Mouse (Mus musculus): ENCODE results near the gene Prrt1. TPM values are rescaled to one million over a fixed set of nuclear protein-coding genes. Genes with fewer than 3 reads are reported as not detected.

The Prrt1 gene
- 1 to 10 TPM in 1 of 2 experiments, under 1 TPM in 1; 0.35 to 1.5 TPM for total RNA-seq (2021)
- long read RNA-seq, experiment 1, result 0 reads
- long read RNA-seq, experiment 2, result 0 reads

DNA sequence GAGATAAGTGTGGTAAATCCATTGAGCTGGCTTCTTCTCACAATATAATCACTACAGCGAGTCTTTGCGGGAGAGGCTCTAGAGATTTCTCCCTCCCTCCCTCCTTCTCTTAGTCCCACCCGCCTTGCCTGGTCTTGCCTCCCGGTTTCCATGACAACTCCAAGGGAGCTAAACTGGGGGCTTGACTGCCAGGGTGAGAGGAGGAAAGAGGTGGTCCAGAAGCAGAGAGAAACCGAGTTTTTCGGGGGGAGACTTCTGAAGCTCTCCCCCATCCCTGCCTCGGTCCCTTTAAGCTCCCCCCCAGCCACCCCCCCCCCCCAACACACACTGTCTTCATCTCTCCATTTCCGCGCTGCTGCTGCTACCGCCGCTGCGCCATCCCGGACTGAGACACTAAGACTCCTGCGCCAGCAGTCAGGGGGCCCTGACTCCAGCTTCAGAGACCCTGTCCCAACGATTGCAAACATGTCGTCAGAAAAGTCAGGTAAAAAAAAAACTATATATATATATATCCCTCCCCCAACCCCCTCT lies at the start of gene Prrt1:
Prrt1 (plus strand) TSS at position 313 of the 531 bp plus-strand sequence.
- DNase-seq, result no peak

DNA sequence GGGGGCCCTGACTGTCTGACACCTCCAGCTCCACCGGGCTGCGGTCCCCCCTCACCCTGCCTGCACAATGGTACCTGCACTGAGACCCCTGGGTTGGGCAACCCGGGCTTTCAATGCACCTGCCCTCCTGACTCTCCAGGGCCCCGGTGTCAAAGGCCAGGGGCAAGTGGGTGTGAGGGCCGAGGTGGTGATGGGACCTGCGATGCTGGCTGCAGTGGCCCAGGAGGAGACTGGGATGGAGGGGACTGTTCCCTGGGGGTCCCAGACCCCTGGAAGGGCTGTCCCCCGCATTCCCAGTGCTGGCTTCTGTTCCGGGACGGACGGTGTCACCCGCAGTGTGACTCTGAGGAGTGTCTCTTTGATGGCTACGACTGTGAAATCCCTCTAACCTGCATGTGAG lies 46.8 kb upstream of the Prrt1 start:
- no peak for DNase-seq

DNA sequence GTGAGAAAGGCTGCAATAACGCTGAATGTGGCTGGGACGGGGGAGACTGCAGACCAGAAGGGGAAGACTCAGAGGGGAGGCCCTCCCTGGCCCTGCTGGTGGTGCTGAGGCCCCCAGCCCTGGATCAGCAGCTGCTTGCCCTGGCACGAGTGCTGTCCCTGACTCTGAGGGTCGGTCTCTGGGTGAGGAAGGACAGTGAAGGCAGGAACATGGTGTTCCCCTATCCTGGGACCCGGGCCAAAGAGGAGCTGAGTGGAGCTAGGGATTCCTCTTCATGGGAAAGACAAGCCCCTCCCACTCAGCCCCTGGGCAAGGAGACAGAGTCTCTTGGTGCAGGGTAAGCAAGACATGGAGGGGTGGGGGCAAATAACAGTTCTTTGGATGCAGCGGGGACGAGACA lies 45.9 kb upstream of the Prrt1 start:
- DNase-seq, result no peak

DNA sequence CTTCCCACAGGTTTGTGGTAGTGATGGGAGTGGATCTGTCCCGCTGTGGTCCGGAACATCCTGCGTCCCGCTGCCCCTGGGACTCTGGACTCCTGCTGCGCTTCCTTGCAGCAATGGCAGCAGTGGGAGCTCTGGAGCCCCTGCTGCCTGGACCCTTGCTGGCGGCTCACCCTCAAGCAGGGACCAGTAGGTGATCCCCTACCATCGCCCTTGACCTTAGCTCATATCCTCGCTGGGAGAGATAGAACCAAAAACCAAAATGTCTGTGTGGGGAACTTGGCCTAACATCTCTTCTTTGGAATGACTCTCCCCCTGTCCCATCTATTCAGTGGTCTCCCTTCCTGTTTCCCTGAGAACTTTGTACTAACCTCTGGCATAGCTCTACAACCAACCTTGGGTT lies 45.5 kb upstream of the Prrt1 start:
- DNase-seq, result no peak

DNA sequence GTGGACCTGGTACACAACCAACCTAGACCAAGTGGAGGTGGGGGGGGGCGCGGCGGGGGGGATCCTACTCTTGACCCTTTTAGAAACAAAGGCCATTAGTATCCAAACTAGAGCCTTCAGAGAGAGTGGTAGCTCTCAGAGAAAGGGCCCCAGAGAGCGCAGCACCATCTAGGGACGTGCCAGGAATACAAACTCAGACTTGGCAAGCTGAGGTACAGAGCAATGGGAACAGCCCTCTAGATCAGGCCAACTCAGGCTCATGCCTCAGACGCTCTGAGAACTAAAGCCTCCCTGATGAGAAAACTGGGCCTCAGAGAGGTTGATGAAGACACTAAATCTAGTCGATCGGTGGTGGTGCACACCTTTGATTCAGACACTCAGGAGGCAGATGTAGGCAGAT lies 44.2 kb upstream of the Prrt1 start:
- DNase-seq, result no peak

DNA sequence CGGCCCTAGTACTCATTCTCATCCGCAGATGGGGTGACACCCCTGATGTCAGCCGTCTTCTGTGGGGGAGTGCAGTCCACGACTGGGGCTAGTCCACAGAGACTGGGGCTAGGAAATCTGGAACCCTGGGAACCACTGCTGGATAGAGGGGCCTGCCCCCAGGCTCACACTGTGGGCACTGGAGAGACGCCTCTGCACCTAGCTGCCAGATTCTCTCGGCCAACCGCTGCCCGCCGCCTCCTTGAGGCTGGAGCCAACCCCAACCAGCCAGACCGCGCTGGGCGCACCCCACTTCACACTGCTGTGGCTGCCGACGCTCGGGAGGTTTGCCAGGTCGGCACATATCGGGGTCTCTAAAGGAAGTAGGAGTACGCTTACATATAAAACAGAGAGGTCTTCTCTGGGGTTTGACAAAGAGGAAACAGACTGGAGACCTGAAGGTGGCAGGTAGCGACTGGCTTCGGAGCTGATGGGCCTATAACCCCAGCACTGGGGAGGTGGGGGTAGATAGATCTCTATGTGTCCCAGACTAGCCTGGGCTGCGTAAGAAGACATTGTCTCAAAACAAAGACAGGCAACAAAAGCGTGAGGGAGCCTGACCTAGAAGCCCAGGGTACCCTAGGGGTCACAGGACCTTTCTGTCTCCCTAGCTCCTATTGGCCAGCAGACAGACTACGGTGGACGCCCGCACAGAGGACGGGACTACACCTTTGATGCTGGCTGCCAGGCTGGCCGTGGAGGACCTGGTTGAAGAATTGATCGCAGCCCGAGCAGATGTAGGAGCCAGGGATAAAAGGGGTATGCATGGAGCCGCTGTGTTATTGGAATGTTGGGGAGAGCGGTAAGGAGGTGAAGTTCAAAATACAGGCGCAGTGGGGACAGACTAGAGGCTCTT lies 43.2 kb upstream of the Prrt1 start:
- DNase-seq, result no peak

DNA sequence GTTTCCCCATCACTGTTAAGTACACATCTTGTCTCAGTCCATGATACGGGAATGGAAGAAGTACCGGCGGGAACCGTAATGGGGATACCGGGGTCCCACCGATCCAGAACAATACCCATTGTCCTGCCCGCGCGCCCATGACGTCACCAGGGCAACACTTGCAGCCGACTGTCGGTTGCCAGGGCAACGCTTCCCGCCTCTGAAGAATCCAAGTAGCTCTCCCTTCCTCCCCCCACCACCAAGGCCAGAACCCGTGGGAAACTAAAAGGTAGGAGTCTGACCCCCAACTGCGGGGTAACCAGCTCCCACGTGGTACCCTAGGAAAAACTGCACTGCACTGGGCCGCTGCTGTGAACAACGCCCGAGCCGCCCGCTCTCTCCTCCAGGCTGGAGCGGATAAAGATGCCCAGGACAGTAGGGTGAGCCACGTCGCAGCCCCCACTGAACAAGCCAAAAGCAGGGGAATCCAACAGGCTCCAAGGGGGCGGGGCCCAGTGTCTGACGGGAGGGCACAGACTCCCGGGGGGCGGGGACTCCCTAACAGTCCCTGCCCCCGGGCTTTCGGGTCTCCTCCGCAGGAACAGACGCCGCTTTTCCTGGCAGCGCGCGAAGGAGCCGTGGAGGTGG lies 42.4 kb upstream of the Prrt1 start:
- DNase-seq, result no peak

DNA sequence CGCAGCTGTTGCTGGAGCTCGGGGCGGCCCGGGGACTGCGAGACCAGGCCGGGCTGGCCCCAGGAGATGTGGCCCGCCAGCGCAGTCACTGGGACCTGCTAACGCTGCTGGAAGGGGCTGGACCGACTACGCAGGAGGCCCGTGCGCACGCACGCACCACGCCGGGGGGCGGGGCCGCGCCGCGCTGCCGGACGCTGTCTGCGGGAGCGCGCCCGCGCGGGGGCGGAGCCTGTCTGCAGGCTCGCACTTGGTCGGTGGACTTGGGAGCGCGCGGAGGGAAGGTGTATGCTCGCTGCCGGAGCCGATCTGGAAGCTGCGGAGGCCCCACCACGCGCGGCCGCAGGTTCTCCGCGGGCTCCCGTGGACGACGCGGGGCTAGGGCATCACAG lies 41.9 kb upstream of the Prrt1 start:
- DNase-seq, result peak; percentile 97

DNA sequence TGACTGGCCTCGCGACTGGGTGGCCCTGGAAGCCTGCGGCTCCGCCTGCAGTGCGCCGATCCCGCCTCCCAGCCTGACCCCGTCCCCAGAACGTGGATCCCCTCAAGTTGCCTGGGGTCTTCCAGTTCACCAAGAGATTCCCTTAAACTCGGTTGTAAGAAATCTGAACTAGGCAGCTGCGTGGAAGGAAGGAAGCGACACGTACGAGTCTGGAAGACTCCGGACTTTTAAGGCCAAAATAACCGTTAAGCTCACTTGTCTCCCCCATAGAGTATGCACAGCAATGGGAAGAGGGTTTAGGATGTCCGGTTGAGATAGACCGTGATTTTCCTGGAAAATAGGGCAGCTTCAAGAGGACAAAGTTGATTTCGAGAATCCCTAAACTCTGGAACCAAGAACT lies 41.5 kb upstream of the Prrt1 start:
- DNase-seq, result no peak

DNA sequence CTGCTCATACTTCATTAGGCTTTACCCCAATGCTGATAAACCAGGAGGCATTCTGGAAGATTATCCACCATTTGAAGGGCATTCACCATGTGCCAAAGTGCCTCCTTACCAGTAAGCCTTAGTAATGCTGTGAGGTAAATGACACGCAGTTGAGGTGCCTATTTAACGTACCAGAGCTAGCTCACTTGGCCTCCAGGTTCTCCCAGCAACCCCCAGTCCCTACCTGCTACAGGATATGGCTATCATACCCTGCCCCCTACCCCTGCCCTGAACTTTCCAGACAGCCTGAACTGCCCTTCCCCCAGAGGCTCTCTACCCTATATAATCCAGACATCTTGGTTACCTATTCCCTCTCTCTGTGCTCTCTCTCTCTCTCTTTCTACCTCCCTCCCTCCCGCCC lies 40.6 kb upstream of the Prrt1 start:
- DNase-seq, result no peak

DNA sequence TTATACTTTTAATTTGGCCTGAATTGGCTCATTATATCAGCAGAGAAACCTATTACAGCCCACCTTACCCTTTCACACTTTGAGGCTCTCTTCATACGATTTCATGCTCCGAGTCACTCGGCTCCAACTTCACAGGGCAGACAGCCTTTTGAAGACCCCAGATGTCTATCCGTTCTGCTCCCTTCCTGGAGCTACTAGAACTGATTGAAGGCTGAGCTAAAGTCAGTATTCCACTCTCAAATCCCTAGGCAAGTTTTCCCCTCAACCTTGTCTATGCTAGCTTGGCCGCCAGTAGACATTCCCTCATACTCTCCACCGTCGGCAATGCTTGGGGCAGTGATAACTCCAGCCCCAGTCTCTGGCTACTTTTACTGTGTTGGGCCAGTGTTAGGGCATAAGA lies 40.1 kb upstream of the Prrt1 start:
- DNase-seq, result no peak

DNA sequence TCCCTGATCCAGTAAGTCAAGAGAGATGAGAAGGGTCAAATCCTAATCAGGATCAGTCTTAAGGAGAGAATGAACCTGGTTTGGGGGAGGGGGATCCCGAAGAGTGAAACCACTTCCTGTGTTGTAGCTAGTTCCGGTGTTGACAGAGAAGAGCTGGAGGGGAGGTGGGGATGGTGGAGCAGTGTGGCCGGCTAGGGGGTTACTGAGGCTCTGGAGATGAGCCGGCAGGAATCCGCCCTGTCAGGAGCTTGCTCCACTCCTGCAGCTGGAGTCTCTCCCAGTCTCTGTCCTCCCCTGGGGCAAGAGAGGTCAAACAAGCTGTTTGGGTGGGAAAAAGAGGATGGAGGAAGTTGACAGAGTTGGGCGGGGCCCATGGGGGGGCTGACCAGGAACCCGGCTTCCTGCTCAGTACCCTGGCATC lies 39.6 kb upstream of the Prrt1 start, which contains the start of gene Gpsm3:
Gpsm3 (plus strand) TSS at position 126 of the 421 bp plus-strand sequence.
- peak; percentile 78 for DNase-seq

DNA sequence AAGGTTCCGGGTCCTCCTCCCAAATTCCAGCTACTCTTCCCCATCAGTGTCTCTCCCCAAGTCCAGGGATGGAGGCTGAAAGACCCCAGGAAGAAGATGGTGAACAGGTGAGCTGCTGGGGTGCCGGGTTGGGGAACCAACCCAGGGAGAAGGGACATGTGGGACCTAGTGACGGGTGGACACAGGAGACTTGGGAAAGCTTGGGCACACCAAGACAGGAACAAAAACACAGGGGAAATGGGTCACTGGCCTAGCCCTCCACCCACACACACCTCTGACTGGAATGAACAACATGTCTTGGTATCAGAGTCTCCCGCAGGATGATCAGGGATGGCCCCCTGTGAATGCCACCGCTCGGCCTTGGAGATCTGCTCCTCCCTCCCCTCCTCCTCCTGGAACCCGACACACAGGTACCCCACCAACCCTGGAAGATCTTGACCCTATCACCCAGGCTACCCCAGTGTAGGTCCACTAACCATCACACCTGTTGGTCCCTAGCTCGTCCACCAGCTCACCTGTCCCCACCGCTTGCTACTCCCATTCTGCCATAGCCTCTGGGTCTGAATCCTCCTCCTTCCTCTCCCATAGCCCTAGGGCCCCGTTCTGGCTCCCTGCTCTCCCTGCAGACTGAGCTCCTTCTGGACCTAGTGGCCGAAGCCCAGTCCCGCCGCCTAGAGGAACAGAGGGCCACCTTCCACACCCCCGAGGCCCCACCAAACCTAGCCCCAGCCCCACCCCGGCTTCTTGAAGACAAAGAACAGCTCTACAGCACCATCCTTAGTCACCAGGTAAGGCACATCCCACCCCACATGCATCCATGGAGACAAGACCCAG lies 39.0 kb upstream of the Prrt1 start:
- no peak for DNase-seq

DNA sequence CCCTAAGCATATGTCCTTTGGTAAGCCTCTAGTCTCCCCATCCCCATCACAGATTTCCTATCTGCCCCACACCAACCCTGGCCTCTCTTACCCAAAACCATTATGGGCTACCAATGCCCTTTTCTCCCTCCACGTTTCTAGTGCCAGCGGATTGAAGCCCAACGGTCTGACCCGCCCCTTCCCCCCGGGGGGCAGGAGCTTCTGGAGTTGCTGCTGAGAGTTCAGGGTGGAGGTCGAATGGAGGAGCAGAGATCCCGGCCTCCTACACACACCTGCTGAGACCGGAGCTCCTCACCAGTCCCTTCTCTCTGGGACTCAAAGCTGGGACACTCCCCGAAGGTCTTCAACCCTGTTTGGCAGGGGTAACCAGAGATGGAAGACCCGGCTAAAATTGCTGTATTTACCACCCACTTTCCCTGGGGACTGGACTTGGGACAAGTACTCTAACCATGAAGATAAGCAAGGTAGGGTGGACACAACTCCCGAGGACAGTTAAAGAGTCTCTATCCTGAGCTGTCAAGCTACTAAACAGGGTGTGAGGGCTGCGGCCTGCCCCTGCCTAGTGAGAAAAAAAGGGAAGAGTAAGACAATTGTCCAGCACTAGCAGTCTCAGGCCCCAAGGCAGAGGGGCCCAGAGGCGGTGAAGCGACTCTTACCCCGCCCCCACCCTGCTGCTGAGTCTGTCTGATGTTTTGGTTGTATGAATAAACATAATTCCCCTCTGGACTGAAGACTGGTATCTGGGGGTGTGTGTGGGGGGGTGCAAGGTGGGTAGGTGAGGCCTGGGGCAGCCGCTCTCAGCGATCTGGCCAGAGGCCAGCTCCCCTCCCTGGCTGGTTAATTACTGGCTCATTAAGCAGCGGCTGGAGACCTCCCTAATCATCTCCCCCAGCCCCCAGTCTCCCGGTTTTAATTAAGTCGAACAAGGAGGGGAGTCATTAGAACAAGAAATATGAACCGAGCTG lies 38.0 kb upstream of the Prrt1 start, which contains the start of gene Pbx2:
Pbx2 (plus strand) TSS at position 238 of the 965 bp plus-strand sequence.
- DNase-seq, result no peak

DNA sequence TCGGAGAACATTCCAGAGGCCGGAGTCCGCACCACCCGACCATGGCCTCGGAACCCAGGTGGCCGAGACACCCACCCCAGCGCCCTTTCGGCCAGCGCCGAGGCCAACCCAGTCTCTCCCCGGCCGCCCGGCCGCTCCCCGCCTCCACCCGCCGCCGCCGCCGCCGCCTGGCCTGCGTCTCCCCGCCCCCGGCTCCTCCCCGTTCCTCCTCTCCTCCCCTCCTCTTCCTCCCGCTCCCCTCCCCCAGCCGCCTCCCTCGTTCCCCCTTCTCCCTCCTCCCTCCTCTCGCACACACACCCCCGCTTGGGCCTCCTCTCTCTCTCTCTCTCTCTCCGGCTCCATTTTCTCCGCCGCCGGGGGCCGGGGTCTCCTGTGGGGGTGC lies 37.3 kb upstream of the Prrt1 start:
- DNase-seq, result peak; percentile 91

DNA sequence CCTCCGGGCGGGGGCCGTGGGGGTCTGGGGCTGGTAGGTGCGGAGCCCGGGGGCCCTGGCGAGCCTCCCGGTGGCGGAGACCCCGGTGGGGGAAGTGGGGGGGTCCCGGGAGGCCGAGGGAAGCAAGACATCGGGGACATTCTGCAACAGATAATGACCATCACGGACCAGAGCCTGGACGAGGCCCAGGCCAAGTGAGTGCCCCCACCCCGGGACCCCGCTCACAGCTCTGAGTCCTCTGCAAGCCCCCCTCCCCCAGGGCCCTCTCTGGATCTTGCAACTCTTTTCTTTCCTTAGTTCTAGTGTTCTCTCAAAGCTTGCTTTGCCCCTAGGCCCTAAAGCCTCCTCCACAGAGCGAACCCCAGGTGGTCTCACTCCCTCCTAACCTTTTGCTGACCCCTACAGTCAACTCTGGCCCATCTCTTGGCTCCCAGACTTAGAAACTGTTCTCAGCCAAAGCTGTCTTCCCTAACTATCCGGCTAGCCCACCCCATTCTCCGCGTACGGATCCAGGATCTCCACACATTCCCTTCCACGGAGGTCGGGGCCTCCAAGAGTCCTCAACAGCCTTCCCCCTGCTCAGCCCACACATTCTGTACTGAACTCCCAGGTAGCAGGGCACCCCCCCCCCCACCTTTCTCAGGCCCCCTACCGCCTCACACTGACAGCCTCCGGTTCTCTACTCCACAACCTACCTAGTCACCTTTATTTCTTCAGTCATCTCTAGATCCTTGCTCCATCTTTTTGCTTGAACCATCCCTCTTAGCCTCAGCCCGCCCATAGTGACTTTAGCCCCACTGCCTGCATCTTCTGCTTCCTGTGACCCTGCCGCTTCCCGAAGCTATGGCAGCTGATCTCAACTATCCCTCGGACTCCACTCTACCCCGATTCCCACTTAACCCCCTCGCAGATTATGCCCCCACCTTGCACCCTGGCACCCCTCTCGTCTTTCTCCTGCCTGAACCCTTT lies 36.5 kb upstream of the Prrt1 start:
- no peak for DNase-seq

DNA sequence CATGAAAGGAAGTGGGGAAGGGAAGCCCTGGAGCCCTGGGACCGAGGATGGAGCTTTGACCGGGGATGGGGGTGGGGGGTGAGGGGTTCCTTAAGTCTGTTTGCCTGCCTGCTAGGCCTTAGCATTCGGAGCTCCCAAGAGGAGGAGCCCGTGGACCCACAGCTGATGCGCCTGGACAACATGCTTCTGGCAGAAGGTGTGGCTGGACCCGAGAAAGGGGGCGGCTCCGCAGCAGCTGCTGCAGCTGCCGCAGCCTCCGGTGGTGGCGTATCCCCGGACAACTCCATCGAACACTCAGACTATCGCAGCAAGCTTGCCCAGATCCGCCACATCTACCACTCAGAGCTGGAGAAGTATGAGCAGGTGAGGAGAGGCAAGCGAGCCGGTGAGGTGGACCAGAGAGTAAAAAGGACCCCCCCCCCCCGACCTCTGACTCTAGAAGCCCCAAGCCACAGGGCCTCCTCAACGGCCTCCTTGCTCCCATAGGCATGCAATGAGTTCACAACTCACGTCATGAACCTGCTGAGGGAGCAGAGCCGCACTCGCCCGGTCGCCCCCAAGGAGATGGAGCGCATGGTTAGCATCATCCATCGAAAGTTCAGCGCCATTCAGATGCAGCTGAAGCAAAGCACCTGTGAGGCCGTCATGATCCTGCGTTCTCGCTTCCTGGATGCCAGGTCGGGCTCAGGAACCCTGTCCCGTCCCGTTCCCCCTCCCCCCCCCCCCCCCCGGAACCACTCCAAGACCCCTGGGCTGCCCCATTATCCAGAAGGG lies 35.4 kb upstream of the Prrt1 start:
- DNase-seq, result no peak

DNA sequence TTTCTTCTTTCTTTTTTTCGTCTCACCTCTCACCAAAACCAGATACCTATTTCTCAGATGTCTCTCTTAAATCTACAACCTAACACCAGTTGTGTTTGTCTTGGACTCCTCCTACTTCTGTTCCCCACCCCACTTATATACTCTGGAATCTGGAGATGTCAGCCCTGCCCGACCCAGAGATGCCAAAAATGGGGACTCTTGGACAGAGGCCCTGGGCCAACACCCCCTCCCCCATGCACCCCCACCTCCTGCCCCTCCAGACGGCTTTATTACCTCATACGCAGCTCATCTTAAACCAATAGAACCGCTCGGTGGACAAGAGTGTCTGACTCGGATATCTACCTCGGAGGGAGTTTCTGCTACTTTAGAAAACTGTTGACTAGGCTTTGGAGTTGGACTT lies 33.2 kb upstream of the Prrt1 start:
- no peak for DNase-seq

DNA sequence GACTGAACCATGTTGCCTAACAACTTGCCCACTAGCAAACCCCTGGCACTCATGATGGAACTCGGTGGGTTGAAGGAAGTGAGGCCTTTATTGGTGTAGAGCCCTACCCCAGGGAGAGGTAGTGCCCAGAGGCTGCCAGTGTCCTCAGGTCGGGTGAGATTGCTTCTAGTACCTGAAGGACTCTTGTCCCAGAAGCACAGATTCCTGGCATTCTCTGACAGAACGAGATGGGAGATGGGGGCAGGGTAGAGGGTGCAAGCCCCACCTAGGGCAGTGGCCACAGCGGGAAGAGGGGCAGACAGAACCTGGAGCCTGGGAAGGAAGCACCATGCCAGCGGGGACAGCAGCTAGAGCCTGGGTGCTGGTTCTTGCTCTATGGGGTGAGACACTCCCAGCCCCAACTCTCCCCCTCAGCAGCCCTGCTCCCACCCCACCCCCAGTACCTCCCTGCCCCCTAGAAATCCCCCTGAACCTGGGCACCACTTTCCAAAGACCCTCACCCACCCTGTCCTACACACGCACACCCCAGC lies 31.7 kb upstream of the Prrt1 start, which contains the start of gene Ager:
Ager (plus strand) TSS at position 297 of the 530 bp plus-strand sequence.
- no peak for DNase-seq

All from gastrocnemius, postnatal 25 days (tissue).